Mouse (Mus musculus) MEL (cell line): ENCODE data around the gene Gpr137. TPM values are rescaled to one million over a fixed set of nuclear protein-coding genes. Genes with fewer than 3 reads are reported as not detected.

Experiments used
- DNase-seq: peaks from one replicate; pipeline ENCODE4 v3.0.0; 2011; ENCODE audit warnings: low read depth, low spot score
- H3K27ac ChIP-seq: 2 replicates; pipeline ENCODE4 v1.5.1; 2012; ENCODE audit warnings: low read depth, mild to moderate bottlenecking, control low read depth, low read length, moderate library complexity; ENCODE audit not compliant: control insufficient read depth
- H3K27me3 ChIP-seq, 2 experiments: fragments of 150-350 bp in 1 of 2; sonication (generic) in 1 of 2; 2 replicates each; pipeline ENCODE4 v1.6.1; 2012; ENCODE audit warnings: low read length in 2 of 2, mild to moderate bottlenecking in 2 of 2, improper control_type of control experiment in 1 of 2, moderate library complexity in 1 of 2; ENCODE audit not compliant: insufficient read depth in 2 of 2, control insufficient read depth in 1 of 2
- H3K36me3 ChIP-seq, 2 experiments: 2 replicates each; pipeline ENCODE4 v1.6.1; 2012 to 2014; ENCODE audit warnings: low read length in 2 of 2, improper control_type of control experiment in 1 of 2, inconsistent platforms in 1 of 2, mild to moderate bottlenecking in 1 of 2; ENCODE audit not compliant: insufficient read depth in 2 of 2, control insufficient read depth in 1 of 2
- H3K4me1 ChIP-seq, 2 experiments: fragments of 150-350 bp in 1 of 2; sonication (generic) in 1 of 2; 2 replicates each; pipeline ENCODE4 v1.6.1; 2012; ENCODE audit warnings: low read length in 2 of 2, improper control_type of control experiment in 1 of 2, mild to moderate bottlenecking in 1 of 2; ENCODE audit not compliant: insufficient read depth in 2 of 2, control insufficient read depth in 1 of 2
- H3K4me3 ChIP-seq, 2 experiments: fragments of 150-350 bp in 1 of 2; sonication (generic) in 1 of 2; 2 replicates each; pipeline ENCODE4 v1.5.1; 2012; ENCODE audit warnings: low read depth in 2 of 2, low read length in 2 of 2, mild to moderate bottlenecking in 2 of 2, moderate library complexity in 2 of 2, control low read depth in 1 of 2, improper control_type of control experiment in 1 of 2; ENCODE audit not compliant: control insufficient read depth in 1 of 2, insufficient read depth in 1 of 2
- H3K79me2 ChIP-seq: 2 replicates; pipeline ENCODE4 v1.6.1; 2012; ENCODE audit warnings: mild to moderate bottlenecking, low read length, moderate library complexity; ENCODE audit not compliant: control insufficient read depth, poor library complexity, insufficient read depth
- H3K9ac ChIP-seq: 2 replicates; pipeline ENCODE4 v1.6.1; 2012; ENCODE audit warnings: low read depth, mild to moderate bottlenecking, control low read depth, low read length, moderate library complexity; ENCODE audit not compliant: control insufficient read depth, poor library complexity, severe bottlenecking
- H3K9me3 ChIP-seq: fragments of 150-350 bp; sonication (generic); replicated peaks from 2 replicates; pipeline ENCODE4 v1.6.1; 2012; ENCODE audit warnings: mild to moderate bottlenecking, low read length, improper control_type of control experiment, moderate library complexity; ENCODE audit not compliant: insufficient read depth
- CHD2 ChIP-seq: IDR thresholded peaks from 2 replicates; pipeline ENCODE4 v1.6.1; 2011; ENCODE audit warnings: low read length, improper control_type of control experiment
- EP300 ChIP-seq, 2 experiments: IDR thresholded peaks; 2 replicates each; pipeline ENCODE4 v1.6.1; 2011; ENCODE audit warnings: improper control_type of control experiment in 2 of 2, low read length in 2 of 2, low read depth in 1 of 2, mild to moderate bottlenecking in 1 of 2
- ETS1 ChIP-seq: IDR thresholded peaks from 2 replicates; pipeline ENCODE4 v1.6.1; 2012; ENCODE audit warnings: low read depth, mild to moderate bottlenecking, inconsistent platforms, low read length, improper control_type of control experiment, moderate library complexity
- GATA1 ChIP-seq: IDR thresholded peaks from 2 replicates; pipeline ENCODE4 v1.6.1; 2011; ENCODE audit warnings: low read depth, low read length, improper control_type of control experiment
- JUND ChIP-seq: IDR thresholded peaks from 2 replicates; pipeline ENCODE4 v1.6.1; 2011; ENCODE audit warnings: low read depth, mild to moderate bottlenecking, improper control_type of control experiment, low read length
- KAT2A ChIP-seq: conservative IDR thresholded peaks from 2 replicates; pipeline ENCODE4 v1.6.1; 2012; ENCODE audit warnings: low read depth, low read length, improper control_type of control experiment, inconsistent platforms
- MEF2A ChIP-seq: IDR thresholded peaks from 2 replicates; pipeline ENCODE4 v1.6.1; 2014; ENCODE audit warnings: low read depth, mild to moderate bottlenecking, inconsistent platforms, low read length, improper control_type of control experiment; ENCODE audit not compliant: poor library complexity, insufficient replicate concordance, severe bottlenecking; ENCODE audit errors: extremely low read depth
- MXI1 ChIP-seq: IDR thresholded peaks from 2 replicates; pipeline ENCODE4 v1.6.1; 2011; ENCODE audit warnings: mild to moderate bottlenecking, low read depth, low read length, improper control_type of control experiment
- MYC ChIP-seq: IDR thresholded peaks from 2 replicates; pipeline ENCODE4 v1.6.1; 2011; ENCODE audit warnings: low read depth, mild to moderate bottlenecking, low read length, improper control_type of control experiment, moderate library complexity
- NRF1 ChIP-seq: IDR thresholded peaks from 2 replicates; pipeline ENCODE4 v1.6.1; 2014; ENCODE audit warnings: low read depth, mild to moderate bottlenecking, inconsistent platforms, low read length, improper control_type of control experiment, moderate library complexity; ENCODE audit not compliant: poor library complexity, insufficient read depth, severe bottlenecking
- POLR2A ChIP-seq, 2 experiments: IDR thresholded peaks; 2 replicates each; pipeline ENCODE4 v1.6.1; 2011 to 2012; ENCODE audit warnings: low read length in 2 of 2, mild to moderate bottlenecking in 2 of 2, control low read depth in 1 of 2, improper control_type of control experiment in 1 of 2, low read depth in 1 of 2, moderate library complexity in 1 of 2; ENCODE audit not compliant: control insufficient read depth in 1 of 2, insufficient read depth in 1 of 2, poor library complexity in 1 of 2
- POLR2AphosphoS5 ChIP-seq: IDR thresholded peaks from 2 replicates; pipeline ENCODE4 v1.6.1; 2012; ENCODE audit warnings: low read depth, borderline replicate concordance, mild to moderate bottlenecking, inconsistent platforms, low read length, moderate library complexity, mixed read lengths
- RCOR1 ChIP-seq: IDR thresholded peaks from 2 replicates; pipeline ENCODE4 v1.6.1; 2012; ENCODE audit warnings: low read depth, mild to moderate bottlenecking, inconsistent platforms, low read length, improper control_type of control experiment
- SIN3A ChIP-seq: IDR thresholded peaks from 2 replicates; pipeline ENCODE4 v1.6.1; 2012; ENCODE audit warnings: low read length, improper control_type of control experiment, inconsistent platforms
- TBP ChIP-seq: IDR thresholded peaks from 2 replicates; pipeline ENCODE4 v1.8.0; 2011; ENCODE audit warnings: low read depth, low read length, improper control_type of control experiment
- UBTF ChIP-seq: IDR thresholded peaks from 2 replicates; pipeline ENCODE4 v1.6.1; 2012; ENCODE audit warnings: low read depth, mild to moderate bottlenecking, inconsistent platforms, low read length, improper control_type of control experiment, moderate library complexity, borderline replicate concordance; ENCODE audit not compliant: insufficient read depth
- USF2 ChIP-seq, 2 experiments: IDR thresholded peaks; 2 replicates each; pipeline ENCODE4 v1.6.1; 2011 to 2012; ENCODE audit warnings: improper control_type of control experiment in 2 of 2, low read length in 2 of 2, borderline replicate concordance in 1 of 2, inconsistent platforms in 1 of 2, low read depth in 1 of 2, mild to moderate bottlenecking in 1 of 2; ENCODE audit not compliant: insufficient read depth in 1 of 2
- ZC3H11A ChIP-seq: IDR thresholded peaks from 2 replicates; pipeline ENCODE4 v1.6.1; 2012; ENCODE audit warnings: low read depth, mild to moderate bottlenecking, inconsistent platforms, low read length, improper control_type of control experiment
- ZKSCAN1 ChIP-seq: IDR thresholded peaks from 2 replicates; pipeline ENCODE4 v1.6.1; 2012; ENCODE audit warnings: low read depth, mild to moderate bottlenecking, inconsistent platforms, low read length, improper control_type of control experiment, moderate library complexity
- ZMIZ1 ChIP-seq: IDR thresholded peaks from 2 replicates; pipeline ENCODE4 v1.6.1; 2012; ENCODE audit warnings: low read depth, mild to moderate bottlenecking, inconsistent platforms, low read length, improper control_type of control experiment, moderate library complexity
- ZNF384 ChIP-seq: IDR thresholded peaks from 2 replicates; pipeline ENCODE4 v1.6.1; 2012; ENCODE audit warnings: low read depth, mild to moderate bottlenecking, inconsistent platforms, low read length, improper control_type of control experiment
- polyA plus RNA-seq, 2 experiments: library from polyadenylated mRNA; stranded (reverse) in 1 of 2; unstranded in 1 of 2; fragments of >175 nt in 1 of 2; fragments of >200 nt in 1 of 2; gene quantifications; 2 replicates each; pipeline versions ENCODE4 v1.2.1 to v1.2.4; 2012; ENCODE audit warnings: low replicate concordance in 2 of 2, low read depth in 1 of 2; ENCODE audit not compliant: insufficient read length in 2 of 2, insufficient read depth in 1 of 2, missing spikeins in 1 of 2
- total RNA-seq: library from RNA; depleted of rRNA; stranded (reverse); fragments of 300-350 nt; gene quantifications from 2 replicates; pipeline ENCODE4 v1.2.3, GENCODE M21; 2012

Gene Gpr137
- total and polyA plus RNA-seq, 3 experiments = 27.1 to 35.3 TPM; not detected in 1

DNA sequence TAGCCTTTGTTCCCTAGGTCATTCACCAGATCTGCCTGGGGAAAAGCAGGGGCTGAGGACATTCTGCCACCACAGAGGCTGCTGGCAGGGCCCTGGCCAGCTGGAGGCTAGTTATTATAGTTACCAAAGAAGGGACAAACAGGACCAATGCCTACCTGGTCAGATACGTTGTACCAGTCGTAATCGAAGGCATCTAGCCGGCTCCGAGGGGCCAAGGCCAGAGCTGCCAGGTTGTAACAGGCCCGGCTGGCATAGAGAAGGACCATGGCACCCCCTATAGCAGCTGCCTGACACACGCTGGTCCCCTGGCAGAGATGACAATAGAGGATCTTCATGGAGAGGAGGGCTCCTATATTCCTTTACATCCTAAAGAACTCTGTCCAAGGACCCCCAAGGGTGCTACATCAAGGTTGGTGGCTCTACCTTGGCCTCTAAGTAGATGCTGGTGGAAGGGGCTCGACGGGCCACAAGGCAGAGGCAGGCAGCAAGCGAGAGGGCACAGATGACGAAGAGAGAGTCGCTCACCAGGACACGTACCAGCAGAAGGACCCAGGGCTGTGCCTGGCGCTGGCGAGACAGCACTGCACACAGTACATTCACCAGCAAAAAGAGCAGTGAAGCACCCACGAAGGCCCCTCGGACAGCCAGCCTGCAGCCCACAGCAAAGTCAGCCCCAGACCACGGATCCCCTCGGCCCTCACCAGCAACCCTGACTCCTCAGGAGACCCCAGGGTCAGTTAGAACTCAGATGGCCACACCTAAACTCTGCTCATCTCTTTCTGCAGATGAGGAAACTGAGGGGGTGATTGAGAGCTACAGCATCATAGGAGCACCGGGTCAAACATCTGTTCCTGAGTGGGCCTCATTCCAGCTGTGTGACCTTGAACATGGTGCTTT is 2.9 kb downstream of the Gpr137 start:
- Histone ChIP-seq H3K27me3 (no peaks in the 10 kb centered on the region), H3K36me3 (peaks cover 0 to 2% of the 10 kb centered on the region in 2 experiments; a peak in 1 of 4 replicates), H3K4me3 (no peak overlapping the region), H3K79me2 (peaks cover 8% of the 10 kb centered on the region; the same call in 1 of the 2 replicates), H3K9me3 (no peaks in the 10 kb centered on the region)
- no peak for DNase-seq
- TF ChIP-seq CHD2 = no peak
- no peak for TF ChIP-seq UBTF
- no peak for TF ChIP-seq EP300 (IDR thresholded peaks at IDR 0.05; ENCODE audit: low read depth in 1 of 2, low read length in 2 of 2)
- no peak for TF ChIP-seq GATA1
- TF ChIP-seq ZKSCAN1 = no peak
- TF ChIP-seq RCOR1 = no peak
- no peak for TF ChIP-seq TBP
- no peak for TF ChIP-seq KAT2A
- TF ChIP-seq POLR2A (IDR thresholded peaks at IDR 0.05; ENCODE audit: control insufficient read depth in 1 of 2, insufficient read depth in 1 of 2, low read depth in 1 of 2, low read length in 2 of 2, poor library complexity in 1 of 2) = no peak
- TF ChIP-seq ZNF384 = no peak
- TF ChIP-seq, all 39 proteins: peak for 0
- no peak overlapping the region for H3K27ac ChIP-seq
- peaks cover 0 to 10% of the 10 kb centered on the region in 2 experiments; a peak in 2 of 4 replicates for H3K4me1 ChIP-seq
- no peak overlapping the region for H3K9ac ChIP-seq

DNA sequence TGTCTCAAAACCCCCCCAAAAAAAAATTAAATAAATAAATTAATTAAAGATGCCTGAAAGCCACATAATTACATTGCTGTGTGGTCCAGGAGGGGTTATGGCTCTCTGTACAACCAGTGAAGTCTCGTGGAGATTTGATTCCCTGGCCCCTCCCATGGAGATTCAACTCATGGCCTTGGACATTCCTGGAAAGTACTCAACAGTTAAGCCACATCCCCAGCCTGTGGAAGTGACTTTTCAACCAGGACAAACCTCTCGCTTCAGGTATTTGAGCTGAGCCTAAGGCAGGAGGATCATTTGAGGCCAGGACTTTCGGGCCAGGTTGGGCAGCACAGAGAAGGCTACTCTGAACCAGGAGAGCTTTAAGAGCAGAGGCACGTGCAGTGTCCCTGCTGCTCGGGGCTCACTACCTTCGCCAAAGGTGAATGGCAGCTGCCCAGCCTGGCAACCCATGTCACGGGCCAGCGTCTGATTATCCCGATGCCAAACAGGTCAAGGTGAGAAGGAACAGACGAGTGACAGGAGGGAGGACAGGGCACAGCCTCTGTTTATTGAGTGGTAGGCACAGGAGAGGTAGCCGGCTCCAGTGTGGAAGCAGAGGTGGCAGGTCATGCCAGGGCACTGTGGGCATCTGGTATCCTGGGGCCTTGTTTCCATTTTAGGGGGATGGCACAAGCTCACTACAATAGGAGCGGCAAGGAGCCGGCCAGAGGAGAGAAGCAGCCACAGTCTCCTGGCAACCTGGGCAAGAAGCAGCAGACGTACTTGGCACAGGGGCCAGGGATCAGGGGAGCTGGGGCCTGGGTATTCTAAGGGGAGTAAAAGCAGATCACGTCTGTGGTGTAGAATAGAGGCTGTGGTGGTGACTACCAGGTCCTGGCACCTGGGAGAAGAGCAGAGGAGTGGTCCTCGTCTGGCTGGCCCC is 4.5 kb downstream of the Gpr137 start:
- H3K9ac ChIP-seq = no peak overlapping the region
- no peak for DNase-seq
- TF ChIP-seq EP300 (IDR thresholded peaks at IDR 0.05; ENCODE audit: low read depth in 1 of 2, low read length in 2 of 2) (no peak), ETS1 (no peak), GATA1 (no peak), USF2 (IDR thresholded peaks at IDR 0.05; ENCODE audit: borderline replicate concordance in 1 of 2, insufficient read depth in 1 of 2, low read depth in 1 of 2, low read length in 2 of 2) (no peak), NRF1 (no peak), MXI1 (no peak), MYC (no peak), ZMIZ1 (no peak), KAT2A (no peak), ZC3H11A (no peak), MEF2A (no peak), SIN3A (no peak), POLR2AphosphoS5 (no peak), JUND (no peak)
- H3K27me3 ChIP-seq = no peaks in the 10 kb centered on the region
- H3K4me3 ChIP-seq = no peak overlapping the region
- H3K27ac ChIP-seq = no peak overlapping the region
- peaks cover 0 to 8% of the 10 kb centered on the region in 2 experiments; a peak in 2 of 4 replicates for H3K4me1 ChIP-seq
- peaks cover 8% of the 10 kb centered on the region; the same call in 1 of the 2 replicates for H3K79me2 ChIP-seq
- no peaks in the 10 kb centered on the region for H3K9me3 ChIP-seq
- peaks cover 0 to 2% of the 10 kb centered on the region in 2 experiments; a peak in 1 of 4 replicates for H3K36me3 ChIP-seq
